Mouse (Mus musculus) frontal cortex, postnatal 36 days (tissue): ENCODE data around the gene Atxn2.

ENCODE experiments used
- DNase-seq, 2 experiments: peaks; one replicate each; pipeline ENCODE4 v3.0.0; 2022; ENCODE audit warnings: low spot score in 2 of 2

Atxn2 gene

GRCm38 (mm10) chr5:121815867-121816380, 104.8 kb downstream of the Atxn2 start:
- DNase-seq: no peak

- DNase-seq: no peak
These were observed 105.5 kb downstream of the Atxn2 start for GRCm38 (mm10) chr5:121816611-121817010.

GRCm38 (mm10) chr5:121817551-121817950, 106.4 kb downstream of the Atxn2 start:
- no peak for DNase-seq

GRCm38 (mm10) chr5:121818401-121818800, 107.3 kb downstream of the Atxn2 start:
- DNase-seq: no peak

DNA sequence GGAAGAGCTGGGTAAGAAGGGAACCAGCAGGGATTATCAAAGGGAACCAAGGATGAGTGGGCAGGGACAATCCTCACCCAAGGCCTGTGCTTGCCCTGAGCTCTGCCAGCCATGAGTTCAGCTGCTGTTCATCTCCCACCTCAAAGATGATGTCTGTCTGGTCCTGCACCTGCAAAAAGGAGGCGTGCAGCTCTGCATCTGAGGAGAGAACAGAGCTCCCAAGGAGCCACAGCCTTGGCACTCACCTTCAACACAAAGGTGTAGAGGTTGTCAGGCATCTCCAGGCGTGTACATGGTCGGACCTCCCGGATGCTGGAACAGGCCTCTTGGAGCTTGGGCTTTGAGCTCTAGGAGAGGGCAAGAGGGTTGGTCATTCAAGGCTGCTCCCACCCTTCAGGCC, 107.7 kb downstream of the Atxn2 start:
- no peak for DNase-seq

GRCm38 (mm10) chr5:121819559-121819958, 108.4 kb downstream of the Atxn2 start:
- DNase-seq: no peak

GRCm38 (mm10) chr5:121820161-121820560, 109.0 kb downstream of the Atxn2 start:
- no peak for DNase-seq

- no peak for DNase-seq
These were observed 109.5 kb downstream of the Atxn2 start for GRCm38 (mm10) chr5:121820657-121821056.

DNA sequence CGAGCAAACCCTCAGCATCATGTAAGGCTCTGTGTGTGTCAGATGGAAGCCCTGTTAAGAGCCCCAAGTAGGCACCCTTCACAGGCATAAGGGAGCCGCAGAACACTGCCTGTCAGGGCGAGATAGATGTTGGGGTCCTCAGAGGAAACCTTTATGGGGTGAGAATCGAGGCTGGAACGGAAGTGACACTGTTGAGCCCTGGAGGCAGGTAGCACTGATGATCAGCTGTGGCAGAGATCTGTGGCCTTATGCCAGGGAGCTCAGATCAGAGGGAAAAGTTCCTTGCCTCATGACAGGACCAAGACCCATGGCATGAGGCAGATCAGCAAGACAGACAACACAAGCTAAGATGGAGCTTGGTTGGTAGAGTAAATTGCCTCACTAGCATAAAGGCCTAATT, 110.0 kb downstream of the Atxn2 start:
- no peak for DNase-seq

DNA sequence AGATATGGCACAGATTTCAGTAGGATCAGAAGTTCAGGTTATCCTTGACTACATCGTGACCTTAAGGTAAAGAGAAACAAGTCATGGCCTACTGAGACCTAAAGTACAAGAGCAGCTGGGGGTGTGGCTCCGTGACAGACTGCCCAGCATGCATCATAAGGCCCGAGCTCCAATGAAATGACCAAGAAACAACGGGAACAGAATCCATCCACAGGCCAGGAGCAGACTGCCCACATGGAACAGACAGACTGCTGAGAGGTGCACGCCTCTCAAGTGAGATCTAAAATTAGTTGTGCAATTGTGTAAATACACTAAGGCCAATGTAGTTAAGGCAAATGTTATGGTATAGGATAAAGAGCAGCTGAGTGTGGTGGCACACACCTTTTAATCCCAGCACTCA, 110.4 kb downstream of the Atxn2 start:
- no peak for DNase-seq

DNA sequence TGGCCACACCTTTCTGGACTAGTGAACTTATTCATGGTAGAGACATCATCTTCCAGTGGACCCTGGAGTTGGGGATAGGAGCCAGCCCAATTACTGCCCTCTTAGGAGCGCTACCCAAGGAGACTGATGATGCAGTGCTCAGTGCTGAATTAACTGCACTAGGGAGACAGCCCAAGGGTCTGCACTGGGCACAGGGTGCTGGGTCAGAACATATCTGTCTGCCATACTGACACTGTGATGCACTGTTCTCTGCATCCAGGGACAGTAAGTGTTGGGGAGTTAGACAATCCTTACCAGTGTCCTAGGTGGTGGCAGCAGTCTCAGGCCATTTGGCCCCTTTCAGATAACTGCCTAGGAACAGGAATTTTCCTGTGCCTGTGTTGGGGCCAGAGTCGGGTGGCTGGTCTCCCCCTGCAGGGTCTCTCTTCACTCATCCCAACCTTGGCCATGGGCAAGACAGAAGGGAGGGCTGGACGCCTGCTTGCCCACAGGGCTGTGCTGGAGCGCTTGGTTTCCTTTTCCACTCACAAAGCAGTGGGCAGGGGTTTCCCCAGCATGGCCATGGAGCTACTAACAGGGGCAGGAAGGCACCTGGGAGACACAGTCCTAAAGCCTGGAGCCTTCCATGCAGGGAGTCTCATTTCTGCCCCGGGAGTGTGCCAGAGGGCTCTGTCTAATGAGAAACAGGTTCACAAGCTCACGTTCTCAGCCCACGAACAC, 111.8 kb downstream of the Atxn2 start:
- DNase-seq: no peak

DNA sequence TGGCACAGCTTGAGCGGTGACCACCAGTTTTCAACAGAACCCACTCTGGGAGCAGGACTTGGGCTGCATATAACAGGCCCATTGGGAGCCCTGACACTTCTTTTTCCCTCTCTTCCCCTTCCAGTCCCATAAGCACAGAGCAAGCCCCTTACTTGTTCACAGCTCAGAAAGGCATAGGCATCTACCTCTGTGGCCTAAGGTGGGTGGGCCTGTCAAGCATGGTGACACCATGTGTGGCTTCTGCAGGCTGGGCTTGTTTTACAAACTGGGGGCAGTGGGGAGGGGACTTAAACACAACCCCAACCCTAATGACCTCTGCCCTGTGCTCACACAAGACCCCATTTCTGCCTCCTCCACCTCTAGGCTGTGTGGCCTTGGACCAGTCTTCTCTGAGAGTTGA, 112.5 kb downstream of the Atxn2 start:
- no peak for DNase-seq

- no peak for DNase-seq
These were observed 113.0 kb downstream of the Atxn2 start for GRCm38 (mm10) chr5:121824121-121824520.

DNA sequence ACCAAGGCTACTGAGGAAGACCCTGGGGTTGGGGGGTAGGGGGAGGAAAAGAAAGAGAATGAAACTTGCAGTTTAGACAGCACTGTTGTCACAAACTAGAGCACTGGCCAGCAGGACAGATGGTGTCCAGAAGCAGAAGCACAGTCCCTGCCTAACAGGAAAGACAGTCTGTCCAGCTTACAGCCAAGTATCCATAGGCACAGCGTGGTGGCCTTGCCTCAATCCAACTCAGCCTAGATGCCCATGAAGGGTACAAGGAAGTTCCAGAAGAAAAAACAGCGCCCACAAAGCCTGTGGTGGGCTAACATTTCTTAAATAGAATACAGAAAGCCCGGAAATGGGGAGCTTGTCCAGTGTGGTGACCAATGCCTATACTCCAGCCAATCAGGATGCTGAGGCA, 114.5 kb downstream of the Atxn2 start:
- no peak for DNase-seq

- no peak for DNase-seq
These were observed 116.7 kb downstream of the Atxn2 start for GRCm38 (mm10) chr5:121827876-121828275.

DNA sequence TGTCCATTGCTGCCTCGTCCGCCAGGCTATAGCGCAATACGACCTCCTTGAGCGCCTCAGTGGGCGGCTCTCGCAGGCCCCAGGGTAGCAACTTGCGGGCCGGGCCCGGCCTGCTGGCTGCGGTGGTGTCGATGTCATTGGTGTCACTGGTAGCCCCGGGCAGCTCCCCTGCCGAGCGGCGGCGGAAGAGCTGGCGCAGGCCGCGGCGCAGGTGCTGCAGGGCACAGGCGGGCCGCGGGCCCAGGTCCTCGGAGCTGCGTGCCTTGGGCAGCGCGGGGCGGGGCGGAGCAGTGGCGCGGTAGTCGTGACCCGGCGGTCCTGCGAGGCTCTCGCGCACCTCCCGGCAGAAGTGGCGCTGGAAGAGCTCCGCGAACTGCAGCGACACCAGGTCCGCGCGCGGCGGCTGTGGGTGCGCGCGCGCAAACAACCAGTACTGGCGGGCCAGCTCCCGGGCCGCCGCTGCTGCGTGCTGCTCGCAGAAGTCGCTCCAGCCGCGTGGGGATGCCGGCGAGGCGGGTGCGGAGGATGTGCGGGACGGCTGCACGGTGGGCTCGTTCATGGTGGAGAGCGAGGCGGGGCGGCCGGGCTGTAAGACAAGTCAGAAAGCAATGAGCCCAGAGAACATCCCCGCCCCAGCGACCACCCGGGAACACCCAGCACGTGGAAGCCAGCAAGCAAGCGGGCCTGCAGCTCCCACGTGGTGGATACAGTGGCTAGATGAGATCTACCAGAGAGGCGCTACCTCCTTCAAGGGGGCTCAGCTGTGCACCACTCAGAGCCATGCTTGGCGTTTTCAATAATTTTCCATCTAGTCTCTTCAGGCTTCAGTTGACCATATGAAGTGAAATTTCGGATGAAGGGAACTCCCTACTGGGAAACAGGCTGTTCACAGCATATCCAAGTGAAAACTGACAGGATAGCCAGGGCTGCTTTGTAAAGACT, 117.6 kb downstream of the Atxn2 start:
- DNase-seq: no peak

- DNase-seq: no peak
These were observed 120.0 kb downstream of the Atxn2 start for GRCm38 (mm10) chr5:121831002-121831601.

DNA sequence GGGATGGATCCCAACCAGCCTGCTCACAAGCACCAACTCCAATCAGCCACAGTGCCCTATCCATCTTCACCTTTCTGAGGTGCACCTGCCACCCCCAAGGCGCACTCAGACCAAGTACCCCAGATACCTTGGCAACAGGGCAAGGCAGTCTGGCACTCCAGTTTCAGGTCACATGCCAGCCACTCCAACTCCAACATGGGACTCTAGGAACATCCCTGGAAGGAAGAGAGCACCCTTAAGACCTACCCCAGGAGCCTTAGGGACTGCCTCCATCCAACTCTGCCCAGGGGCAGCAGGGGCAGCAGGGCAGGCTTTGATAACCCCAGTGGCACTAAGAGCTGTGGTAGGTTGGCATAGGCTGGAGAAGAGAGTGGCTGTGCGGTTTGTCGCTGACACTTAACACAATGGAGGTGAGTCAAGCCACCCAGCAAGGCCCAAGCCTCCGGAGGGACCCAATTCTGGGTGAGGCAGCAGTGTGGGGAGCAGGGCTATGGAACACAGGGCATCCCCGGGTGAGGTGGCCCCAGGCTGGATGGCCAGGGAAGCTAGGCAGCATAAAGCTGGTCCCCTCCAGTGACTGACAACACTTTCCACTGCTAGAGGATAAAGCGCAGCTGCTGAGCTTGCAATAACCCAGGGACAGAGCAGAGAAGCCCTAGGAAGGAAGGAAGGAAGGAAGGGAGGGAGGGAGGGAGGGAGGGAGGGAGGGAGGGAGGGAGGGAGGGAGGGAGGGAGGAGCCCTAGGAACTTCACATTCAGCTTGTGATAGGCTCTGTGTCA, 121.4 kb downstream of the Atxn2 start:
- no peak for DNase-seq

- DNase-seq: no peak
These were observed 122.0 kb downstream of the Atxn2 start for GRCm38 (mm10) chr5:121833159-121833558.

DNA sequence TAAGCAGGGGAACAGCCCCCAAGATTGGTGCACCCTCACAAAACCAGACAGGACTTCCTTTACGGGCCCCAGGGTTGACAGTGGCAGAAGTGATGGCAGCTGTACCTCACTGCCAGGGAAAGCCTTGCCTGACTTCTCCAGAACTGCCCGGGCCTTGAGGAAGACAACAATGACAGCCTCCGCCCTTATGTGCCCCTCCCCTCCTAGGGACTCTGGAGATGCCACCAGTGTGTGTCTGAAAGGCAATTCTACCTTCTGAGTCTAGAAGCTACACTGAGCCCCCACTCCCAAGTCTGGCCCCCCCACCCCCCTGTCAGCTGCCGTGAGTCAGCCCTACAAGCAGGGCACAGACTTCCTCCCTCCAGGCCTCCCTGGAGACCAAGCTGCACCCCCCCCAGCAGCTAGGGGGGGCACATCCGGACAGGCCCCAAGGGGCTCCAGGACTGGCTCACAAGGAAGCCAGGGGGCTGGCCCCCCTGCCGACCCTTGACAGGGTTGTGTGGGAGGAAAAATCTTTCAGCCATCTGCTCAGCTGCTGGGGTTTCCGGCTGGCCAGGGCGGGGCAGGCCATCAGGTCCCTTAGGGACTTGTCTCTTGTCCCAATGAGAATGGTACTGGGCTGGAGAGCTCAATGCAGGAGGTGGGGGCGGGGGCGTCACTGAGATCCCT, 122.6 kb downstream of the Atxn2 start:
- DNase-seq: no peak

GRCm38 (mm10) chr5:121834241-121834606, 123.1 kb downstream of the Atxn2 start:
- DNase-seq: no peak
